Mouse (Mus musculus): ENCODE data around the gene Mcf2l. TPM values are rescaled to one million over a fixed set of nuclear protein-coding genes. Genes with fewer than 3 reads are reported as not detected.

The Mcf2l gene
- polyA plus RNA-seq, 1 experiment from 2014 or later, result 140 TPM

DNA sequence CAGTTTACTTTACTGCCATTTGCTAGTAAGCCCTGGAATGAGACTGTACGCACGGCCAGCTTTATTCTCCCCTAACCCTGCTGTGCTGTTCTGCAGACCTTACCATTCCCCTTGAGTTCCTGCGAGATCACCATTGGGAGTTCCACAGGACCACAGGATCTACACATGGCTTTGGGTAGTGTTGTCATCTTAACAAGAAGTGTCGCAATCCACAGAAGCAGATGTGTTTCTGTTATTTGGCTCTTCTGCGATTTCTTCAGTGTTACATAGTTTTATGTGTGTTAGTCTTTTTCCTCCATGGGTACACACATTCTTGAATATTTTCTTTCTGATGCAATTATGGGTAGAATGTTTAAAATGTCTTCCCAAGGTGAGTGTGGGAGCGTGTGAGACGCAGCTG, 32.8 kb upstream of the Mcf2l start:
- H3K4me2 ChIP-seq (ENCODE audit: low read depth, low read length), result no peak overlapping the region
- H3K36me3 ChIP-seq (ENCODE audit: control insufficient read depth, insufficient read depth, low read length), result peaks cover 13% of the 10 kb centered on the region
- WGBS, result 82% methylated on average over 7 of the region's 7 CpGs

DNA sequence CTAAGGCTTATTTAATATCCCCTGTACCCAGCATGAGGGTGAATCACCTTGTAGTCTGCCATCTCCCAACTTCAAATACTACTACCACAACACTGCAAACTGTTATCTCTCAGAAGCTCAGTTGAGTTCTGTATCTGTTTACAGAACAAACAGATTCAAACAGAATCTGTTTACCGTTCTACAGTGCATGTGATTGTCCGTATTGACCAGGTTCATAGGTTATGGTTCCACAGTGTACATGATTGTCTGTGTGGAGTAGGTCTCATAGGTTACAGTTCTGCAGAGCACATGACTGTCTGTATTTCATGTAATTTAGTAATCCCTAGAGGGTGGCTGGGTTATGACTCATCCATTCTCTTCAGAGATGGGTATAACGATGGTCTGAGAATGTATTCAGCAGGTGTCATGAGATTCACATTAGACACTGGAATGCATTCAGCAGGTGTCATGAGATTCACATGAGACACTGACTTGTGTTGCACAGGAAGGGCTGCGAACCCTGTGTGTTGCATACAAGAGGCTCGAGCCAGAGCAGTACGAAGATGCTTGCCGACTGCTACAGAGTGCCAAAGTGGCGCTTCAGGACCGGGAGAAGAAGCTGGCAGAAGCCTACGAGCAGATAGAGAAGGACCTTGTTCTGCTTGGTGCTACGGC, 31.1 kb upstream of the Mcf2l start:
- no peak for ATAC-seq (ENCODE audit: low read depth)
- Histone ChIP-seq H3K27me3 (ENCODE audit: control insufficient read depth, insufficient read depth, low read length) (no peaks in the 10 kb centered on the region), H3K4me1 (ENCODE audit: control insufficient read depth, insufficient read depth, low read length) (no peaks in the 10 kb centered on the region), H3K9me3 (ENCODE audit: control insufficient read depth, low read length) (no peaks in the 10 kb centered on the region), H3K36me3 (ENCODE audit: control insufficient read depth, insufficient read depth, low read length) (peaks cover 13% of the 10 kb centered on the region), H3K4me3 (ENCODE audit: low read depth, low read length) (no peak overlapping the region), H3K4me2 (ENCODE audit: low read depth, low read length) (no peak overlapping the region), H3K27ac (ENCODE audit: low read depth, low read length) (no peak overlapping the region), H3K9ac (replicated peaks; ENCODE audit: low read depth, low read length) (no peak overlapping the region)
- WGBS, result 95% methylated on average over 11 of the region's 11 CpGs

More for the DNA sequence above, 32.8 kb upstream of the Mcf2l start:
- Histone ChIP-seq H3K4me1 (ENCODE audit: control insufficient read depth, insufficient read depth, low read length) (no peaks in the 10 kb centered on the region), H3K9me3 (ENCODE audit: control insufficient read depth, low read length) (no peaks in the 10 kb centered on the region), H3K9ac (replicated peaks; ENCODE audit: low read depth, low read length) (no peak overlapping the region), H3K4me3 (ENCODE audit: low read depth, low read length) (no peak overlapping the region), H3K27ac (ENCODE audit: low read depth, low read length) (no peak overlapping the region), H3K27me3 (ENCODE audit: control insufficient read depth, insufficient read depth, low read length) (no peaks in the 10 kb centered on the region)
- no peak for ATAC-seq (ENCODE audit: low read depth)

DNA sequence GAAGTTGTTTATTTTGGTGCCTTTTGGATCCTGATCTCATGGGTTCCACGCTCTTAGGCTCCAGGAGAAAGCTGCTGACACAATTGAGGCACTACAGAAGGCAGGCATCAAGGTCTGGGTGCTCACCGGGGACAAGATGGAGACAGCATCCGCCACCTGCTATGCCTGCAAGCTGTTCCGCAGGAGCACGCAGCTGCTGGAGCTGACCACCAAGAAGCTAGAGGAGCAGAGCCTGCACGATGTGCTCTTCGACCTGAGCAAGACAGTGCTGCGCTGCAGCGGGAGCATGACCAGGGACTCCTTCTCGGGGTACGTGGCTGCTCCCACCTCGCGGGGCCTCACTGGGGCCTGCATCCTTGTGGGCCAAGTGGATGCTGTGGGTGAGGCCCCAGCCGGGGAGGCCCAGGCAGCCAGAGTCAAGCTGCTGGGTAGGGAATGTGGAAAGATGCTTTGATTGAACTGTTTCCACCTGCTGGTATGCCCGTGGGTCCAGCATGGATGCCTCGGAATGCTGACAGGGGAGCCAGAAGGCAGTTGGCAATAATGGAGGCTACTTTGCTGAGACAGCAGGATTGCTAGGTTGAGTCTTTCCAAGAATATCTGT, 29.2 kb upstream of the Mcf2l start:
- no peak overlapping the region for H3K9ac ChIP-seq (replicated peaks; ENCODE audit: low read depth, low read length)
- H3K36me3 ChIP-seq (ENCODE audit: control insufficient read depth, insufficient read depth, low read length), result peaks cover 19% of the 10 kb centered on the region
- no peak overlapping the region for H3K4me2 ChIP-seq (ENCODE audit: low read depth, low read length)
- no peaks in the 10 kb centered on the region for H3K4me1 ChIP-seq (ENCODE audit: control insufficient read depth, insufficient read depth, low read length)
- H3K27me3 ChIP-seq (ENCODE audit: control insufficient read depth, insufficient read depth, low read length), result no peaks in the 10 kb centered on the region
- H3K9me3 ChIP-seq (ENCODE audit: control insufficient read depth, low read length), result no peaks in the 10 kb centered on the region
- H3K4me3 ChIP-seq (ENCODE audit: low read depth, low read length), result no peak overlapping the region
- WGBS, result 96% methylated on average over 16 of the region's 16 CpGs
- no peak for ATAC-seq (ENCODE audit: low read depth)
- H3K27ac ChIP-seq (ENCODE audit: low read depth, low read length), result no peak overlapping the region

DNA sequence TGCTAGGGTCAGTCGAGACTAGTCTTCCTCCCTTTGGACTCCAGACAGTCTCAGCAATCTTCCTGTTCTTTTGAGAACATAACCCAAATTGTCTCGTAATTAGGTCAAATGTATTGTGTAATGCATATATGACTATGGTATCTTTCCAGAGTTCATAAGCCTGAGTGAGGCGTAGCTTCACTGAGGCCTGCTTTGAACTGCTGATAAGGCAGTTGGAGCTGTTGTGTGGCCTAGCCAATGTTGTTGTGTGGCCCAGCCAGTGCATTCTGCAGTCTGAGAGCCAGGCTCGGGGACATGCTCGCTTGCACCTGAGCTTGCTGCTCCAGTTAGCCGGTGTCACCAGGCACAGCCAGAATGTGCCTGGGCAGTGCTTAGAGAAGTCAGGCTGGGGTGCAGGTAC, 27.2 kb upstream of the Mcf2l start:
- no peak overlapping the region for H3K4me2 ChIP-seq (ENCODE audit: low read depth, low read length)
- peaks cover 38% of the 10 kb centered on the region for H3K36me3 ChIP-seq (ENCODE audit: control insufficient read depth, insufficient read depth, low read length)
- 99% methylated on average over 6 of the region's 6 CpGs for WGBS
- H3K9me3 ChIP-seq (ENCODE audit: control insufficient read depth, low read length), result no peaks in the 10 kb centered on the region
- no peaks in the 10 kb centered on the region for H3K27me3 ChIP-seq (ENCODE audit: control insufficient read depth, insufficient read depth, low read length)
- no peak overlapping the region for H3K4me3 ChIP-seq (ENCODE audit: low read depth, low read length)
- no peak overlapping the region for H3K27ac ChIP-seq (ENCODE audit: low read depth, low read length)
- H3K4me1 ChIP-seq (ENCODE audit: control insufficient read depth, insufficient read depth, low read length), result no peaks in the 10 kb centered on the region
- H3K9ac ChIP-seq (replicated peaks; ENCODE audit: low read depth, low read length), result no peak overlapping the region
- ATAC-seq (ENCODE audit: low read depth), result no peak

DNA sequence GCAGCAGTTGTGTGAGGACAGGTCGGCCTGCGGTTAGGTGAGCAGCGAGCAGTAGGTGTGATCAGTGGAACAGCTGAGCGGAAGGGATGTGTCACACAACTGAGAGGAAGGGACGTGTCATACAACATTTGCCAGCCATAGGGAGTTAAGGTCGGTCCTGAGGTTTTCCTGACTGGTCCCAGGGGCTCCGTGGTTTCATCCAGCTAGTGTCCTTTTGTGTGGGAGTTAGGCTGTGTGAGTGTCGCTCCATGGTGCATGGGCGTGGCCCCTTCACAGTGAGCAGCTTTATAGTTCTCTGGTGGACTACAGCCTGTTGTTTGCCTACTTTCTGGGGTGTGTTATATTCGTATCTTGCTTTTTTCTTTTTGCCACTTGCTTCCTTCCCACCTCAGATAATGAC, 22.4 kb upstream of the Mcf2l start:
- H3K4me2 ChIP-seq (ENCODE audit: low read depth, low read length), result no peak overlapping the region
- H3K9me3 ChIP-seq (ENCODE audit: control insufficient read depth, low read length), result no peaks in the 10 kb centered on the region
- H3K9ac ChIP-seq (replicated peaks; ENCODE audit: low read depth, low read length), result no peak overlapping the region
- ATAC-seq (ENCODE audit: low read depth), result no peak
- WGBS, result 88% methylated on average over 10 of the region's 10 CpGs
- no peaks in the 10 kb centered on the region for H3K4me1 ChIP-seq (ENCODE audit: control insufficient read depth, insufficient read depth, low read length)
- peaks cover 31% of the 10 kb centered on the region for H3K36me3 ChIP-seq (ENCODE audit: control insufficient read depth, insufficient read depth, low read length)
- H3K27ac ChIP-seq (ENCODE audit: low read depth, low read length), result no peak overlapping the region
- H3K4me3 ChIP-seq (ENCODE audit: low read depth, low read length), result no peak overlapping the region
- H3K27me3 ChIP-seq (ENCODE audit: control insufficient read depth, insufficient read depth, low read length), result no peaks in the 10 kb centered on the region

DNA sequence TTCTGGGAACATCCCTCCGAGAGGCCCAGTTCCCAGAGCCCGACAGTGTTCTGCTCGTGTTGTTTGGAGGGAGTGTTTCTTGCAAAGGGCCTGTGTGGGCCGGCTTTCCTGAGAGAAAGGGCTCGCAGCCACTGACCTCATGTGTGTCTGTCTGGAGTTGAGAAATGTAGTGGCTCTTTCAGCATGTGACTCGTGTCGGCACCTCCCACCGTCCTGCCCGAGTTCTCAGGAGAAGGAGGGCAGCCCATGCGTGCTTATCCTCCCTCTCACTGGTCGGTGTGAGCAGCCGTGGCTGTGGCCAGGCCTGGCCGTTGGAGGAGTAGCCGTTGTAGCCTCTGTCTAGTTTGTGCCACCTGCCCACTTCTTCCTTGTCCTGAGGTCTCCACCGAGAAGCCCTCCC, 17.6 kb upstream of the Mcf2l start:
- no peaks in the 10 kb centered on the region for H3K9me3 ChIP-seq (ENCODE audit: control insufficient read depth, low read length)
- H3K27ac ChIP-seq (ENCODE audit: low read depth, low read length), result no peak overlapping the region
- H3K9ac ChIP-seq (replicated peaks; ENCODE audit: low read depth, low read length), result no peak overlapping the region
- no peak overlapping the region for H3K4me2 ChIP-seq (ENCODE audit: low read depth, low read length)
- no peak for ATAC-seq (ENCODE audit: low read depth)
- no peaks in the 10 kb centered on the region for H3K4me1 ChIP-seq (ENCODE audit: control insufficient read depth, insufficient read depth, low read length)
- 0 out of 2 replicates have a peak, but pooled peaks cover 11% of the 10 kb centered on the region for H3K36me3 ChIP-seq (ENCODE audit: control insufficient read depth, insufficient read depth, low read length)
- H3K27me3 ChIP-seq (ENCODE audit: control insufficient read depth, insufficient read depth, low read length), result no peaks in the 10 kb centered on the region
- no peak overlapping the region for H3K4me3 ChIP-seq (ENCODE audit: low read depth, low read length)
- 83% methylated on average over 15 of the region's 15 CpGs for WGBS

DNA sequence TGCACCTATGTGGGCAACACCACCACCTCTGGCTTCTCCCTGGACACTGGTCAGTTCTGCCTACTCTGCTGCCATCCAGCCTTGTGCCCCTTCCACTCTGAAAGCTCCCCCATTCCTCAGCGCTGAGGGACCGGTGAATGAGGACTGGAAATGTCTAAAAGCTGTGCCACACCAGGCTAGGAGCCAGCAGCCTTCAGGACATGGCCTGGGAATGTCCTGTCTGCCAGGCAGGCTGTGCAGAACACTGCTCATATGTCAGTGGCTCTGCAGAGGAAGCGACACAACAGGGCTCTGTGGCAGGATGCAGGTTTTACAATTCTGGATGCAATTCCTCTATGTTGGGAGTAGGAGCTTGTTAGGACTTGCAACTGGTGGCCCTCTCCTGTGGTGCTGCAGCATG, 10.5 kb upstream of the Mcf2l start:
- H3K4me2 ChIP-seq (ENCODE audit: low read depth, low read length), result no peak overlapping the region
- ATAC-seq (ENCODE audit: low read depth), result no peak
- H3K27me3 ChIP-seq (ENCODE audit: control insufficient read depth, insufficient read depth, low read length), result no peaks in the 10 kb centered on the region
- no peak overlapping the region for H3K4me3 ChIP-seq (ENCODE audit: low read depth, low read length)
- H3K9ac ChIP-seq (replicated peaks; ENCODE audit: low read depth, low read length), result no peak overlapping the region
- 95% methylated on average over 3 of the region's 3 CpGs for WGBS
- H3K36me3 ChIP-seq (ENCODE audit: control insufficient read depth, insufficient read depth, low read length), result 0 out of 2 replicates have a peak, but pooled peaks cover 10% of the 10 kb centered on the region
- H3K27ac ChIP-seq (ENCODE audit: low read depth, low read length), result no peak overlapping the region
- H3K4me1 ChIP-seq (ENCODE audit: control insufficient read depth, insufficient read depth, low read length), result no peaks in the 10 kb centered on the region
- H3K9me3 ChIP-seq (ENCODE audit: control insufficient read depth, low read length), result no peaks in the 10 kb centered on the region

DNA sequence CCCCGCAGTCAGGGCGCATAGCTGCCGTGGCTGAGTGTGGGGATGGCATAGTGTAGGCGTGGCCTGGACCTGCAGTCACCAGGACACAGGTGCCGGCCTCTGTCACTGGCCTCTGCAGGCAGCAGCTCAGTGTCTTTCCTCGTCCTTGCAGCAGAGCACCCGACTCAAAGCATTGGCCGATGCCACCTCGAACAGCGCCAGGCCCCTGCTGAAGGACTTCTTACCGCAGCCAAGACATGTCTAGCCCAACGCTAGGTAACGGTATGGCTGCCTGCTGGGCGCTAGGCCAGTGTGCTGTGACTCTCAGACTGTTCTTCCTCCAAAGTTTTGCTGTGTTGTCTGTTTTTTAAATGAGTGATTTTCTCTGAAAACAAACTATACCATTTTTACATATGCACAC, 10.0 kb upstream of the Mcf2l start:
- no peak for ATAC-seq (ENCODE audit: low read depth)
- H3K4me2 ChIP-seq (ENCODE audit: low read depth, low read length), result no peak overlapping the region
- no peak overlapping the region for H3K27ac ChIP-seq (ENCODE audit: low read depth, low read length)
- WGBS, result 86% methylated on average over 14 of the region's 14 CpGs
- 0 out of 2 replicates have a peak, but pooled peaks cover 10% of the 10 kb centered on the region for H3K36me3 ChIP-seq (ENCODE audit: control insufficient read depth, insufficient read depth, low read length)
- no peaks in the 10 kb centered on the region for H3K27me3 ChIP-seq (ENCODE audit: control insufficient read depth, insufficient read depth, low read length)
- no peak overlapping the region for H3K9ac ChIP-seq (replicated peaks; ENCODE audit: low read depth, low read length)
- H3K4me3 ChIP-seq (ENCODE audit: low read depth, low read length), result no peak overlapping the region
- H3K4me1 ChIP-seq (ENCODE audit: control insufficient read depth, insufficient read depth, low read length), result no peaks in the 10 kb centered on the region
- no peaks in the 10 kb centered on the region for H3K9me3 ChIP-seq (ENCODE audit: control insufficient read depth, low read length)

DNA sequence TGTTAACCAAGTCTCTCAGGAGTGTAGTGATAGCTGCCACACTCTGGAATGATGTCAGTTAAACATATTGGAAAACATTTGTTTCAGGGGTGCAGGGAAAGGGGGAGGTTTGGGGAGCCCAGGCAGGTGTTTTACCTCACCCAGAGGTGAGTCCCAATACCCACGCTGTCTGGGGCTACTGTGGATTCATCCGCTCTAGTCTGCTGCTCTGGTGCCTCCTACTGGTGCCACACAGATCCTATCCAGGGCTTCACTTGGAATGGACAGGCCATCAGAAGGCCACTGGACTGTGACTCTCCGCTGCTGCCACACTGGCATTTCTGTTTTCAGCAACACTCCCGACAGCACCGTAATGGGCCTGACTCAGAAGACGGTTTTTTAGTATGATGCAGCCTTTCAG, 7.8 kb upstream of the Mcf2l start:
- no peak for ATAC-seq (ENCODE audit: low read depth)
- H3K27me3 ChIP-seq (ENCODE audit: control insufficient read depth, insufficient read depth, low read length), result no peaks in the 10 kb centered on the region
- no peak overlapping the region for H3K27ac ChIP-seq (ENCODE audit: low read depth, low read length)
- H3K4me2 ChIP-seq (ENCODE audit: low read depth, low read length), result no peak overlapping the region
- WGBS, result 79% methylated on average over 6 of the region's 6 CpGs
- no peaks in the 10 kb centered on the region for H3K9me3 ChIP-seq (ENCODE audit: control insufficient read depth, low read length)
- H3K4me3 ChIP-seq (ENCODE audit: low read depth, low read length), result no peak overlapping the region
- H3K9ac ChIP-seq (replicated peaks; ENCODE audit: low read depth, low read length), result no peak overlapping the region
- 0 out of 2 replicates have a peak, but pooled peaks cover 4% of the 10 kb centered on the region for H3K36me3 ChIP-seq (ENCODE audit: control insufficient read depth, insufficient read depth, low read length)
- H3K4me1 ChIP-seq (ENCODE audit: control insufficient read depth, insufficient read depth, low read length), result no peaks in the 10 kb centered on the region

Data from neural tube, embryonic 14.5 days (tissue).